Mouse (Mus musculus): ENCODE measurements around the gene Mark2. TPM values are rescaled to one million over a fixed set of nuclear protein-coding genes. Genes with fewer than 3 reads are reported as not detected.

The Mark2 gene
- polyA plus RNA-seq, 1 experiment from 2014 or later: 39.6 TPM

DNA sequence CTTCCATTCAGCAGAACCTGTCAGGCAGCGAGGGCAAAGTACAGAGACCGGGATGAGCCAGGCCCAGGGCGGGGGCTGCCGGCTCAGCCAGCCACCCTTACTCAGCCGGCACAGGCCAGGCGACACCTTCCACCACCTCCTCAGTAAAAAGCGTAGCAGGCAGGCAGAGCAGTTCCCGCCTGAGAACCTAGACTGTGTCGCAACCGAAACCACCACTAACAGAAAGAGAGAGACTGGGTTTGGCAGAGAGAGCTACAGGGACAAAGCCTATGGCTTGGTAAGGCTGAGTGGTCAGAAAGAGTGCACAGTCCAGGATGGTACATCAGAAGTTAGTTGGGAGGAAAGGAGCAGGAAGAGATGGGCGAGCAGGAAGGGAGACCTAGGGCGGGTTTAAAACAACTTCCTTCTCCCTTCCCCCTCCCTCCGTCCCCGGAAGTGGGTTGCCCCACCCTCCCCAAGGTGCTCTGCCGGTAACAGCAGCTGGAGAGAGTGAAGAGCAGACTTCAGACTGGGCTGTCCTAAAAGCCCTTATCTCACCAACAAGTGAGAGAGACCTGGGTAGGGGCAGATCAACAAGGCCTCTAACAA lies 46.5 kb downstream of the Mark2 start:
- H3K9ac ChIP-seq (ENCODE audit: low read depth, low read length): peak overlapping the region; percentile 51
- H3K36me3 ChIP-seq (ENCODE audit: control insufficient read depth, insufficient read depth): no peaks in the 10 kb centered on the region
- peak; percentile 97 for ATAC-seq
- no peaks in the 10 kb centered on the region for H3K9me3 ChIP-seq (ENCODE audit: control insufficient read depth)
- H3K27ac ChIP-seq (ENCODE audit: low read depth, low read length): peak overlapping the region; percentile 97
- no peak for TF ChIP-seq CTCF (IDR thresholded peaks at IDR 0.05; ENCODE audit: low read depth)
- 25% methylated on average over 14 of the region's 15 CpGs for WGBS
- H3K4me1 ChIP-seq (replicated peaks; ENCODE audit: control insufficient read depth, insufficient read depth, low read length): peaks cover 9% of the 10 kb centered on the region
- H3K4me3 ChIP-seq (ENCODE audit: low read depth, low read length): peak overlapping the region; percentile 28
- H3K27me3 ChIP-seq (replicated peaks; ENCODE audit: control insufficient read depth, insufficient read depth, low read length): no peaks in the 10 kb centered on the region
- peak overlapping the region; percentile 73 for H3K4me2 ChIP-seq (replicated peaks; ENCODE audit: low read depth)

DNA sequence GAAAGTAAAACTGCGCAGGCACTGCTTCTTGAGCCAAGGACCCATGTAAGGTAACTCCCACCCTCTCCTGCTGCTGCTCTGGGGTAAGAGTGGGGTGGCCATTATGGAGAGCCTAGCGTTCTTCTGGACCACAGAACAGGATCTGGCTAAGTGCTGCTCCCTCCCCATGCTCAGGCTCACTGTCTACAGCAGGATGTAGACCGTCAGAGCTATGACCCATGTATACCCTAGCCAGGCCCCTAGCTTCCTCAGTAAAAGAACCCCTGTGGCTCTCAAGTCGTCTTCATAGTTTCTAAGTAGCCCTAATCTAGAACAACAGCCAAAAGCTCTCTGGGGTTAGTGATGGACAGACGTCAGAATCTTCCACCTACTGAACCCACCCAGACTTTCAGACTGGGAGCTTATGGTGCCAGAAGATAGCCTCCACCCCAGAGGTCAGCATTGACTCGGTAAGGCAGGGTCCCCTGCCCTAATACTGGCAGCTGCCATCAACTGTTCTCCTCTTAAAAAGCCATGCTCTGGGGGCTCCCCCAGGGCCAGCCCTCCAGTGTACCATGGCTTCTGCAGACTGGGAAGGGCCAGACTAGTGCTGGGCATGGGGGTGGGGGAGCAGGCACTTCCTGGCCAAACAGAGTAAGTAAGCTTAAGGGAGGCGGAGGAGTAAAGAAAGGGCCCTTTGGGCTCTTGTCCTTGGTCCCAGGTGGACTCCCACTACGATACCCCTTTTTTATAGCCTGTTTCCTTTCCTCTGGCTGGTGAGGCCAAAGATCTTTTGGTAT lies 47.4 kb downstream of the Mark2 start:
- peak overlapping the region; percentile 28 for H3K4me3 ChIP-seq (ENCODE audit: low read depth, low read length)
- 37% methylated on average over 8 of the region's 8 CpGs for WGBS

DNA sequence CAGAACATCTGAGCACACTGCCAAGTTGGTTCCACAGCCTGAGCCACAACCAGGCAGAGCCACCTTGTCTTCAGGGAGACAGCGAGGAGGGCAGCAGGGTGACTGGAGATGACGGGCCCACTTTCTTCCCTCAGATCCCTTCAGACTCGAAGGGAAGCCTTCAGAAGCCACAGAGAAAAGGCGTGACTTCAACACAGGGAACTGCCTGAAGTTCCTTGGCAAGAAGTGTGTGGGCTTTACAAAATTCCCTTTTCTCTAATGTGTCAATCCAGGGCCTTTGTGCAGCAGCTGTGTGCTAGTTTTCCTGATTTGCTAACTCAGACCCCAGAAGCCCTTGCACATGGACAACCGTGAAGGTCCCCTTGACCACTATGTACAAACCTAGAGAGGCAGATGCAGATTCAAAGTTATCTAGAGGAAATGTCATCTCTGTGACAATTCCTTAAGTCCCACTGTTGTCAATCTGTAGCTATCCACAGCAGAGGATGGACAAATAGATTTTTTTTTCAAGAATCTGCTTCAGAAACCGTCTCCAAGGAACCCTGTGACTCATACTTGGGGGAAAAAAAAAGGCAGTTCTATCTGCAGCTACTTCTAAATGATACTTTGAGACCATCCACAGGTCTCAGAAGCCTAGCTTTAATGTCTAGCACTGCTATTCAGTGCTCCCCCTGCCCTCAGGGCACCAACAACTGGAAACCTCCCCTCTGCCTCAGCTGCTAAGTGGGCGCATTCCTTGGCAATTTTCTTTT lies 49.5 kb downstream of the Mark2 start:
- Histone ChIP-seq H3K27me3 (replicated peaks; ENCODE audit: control insufficient read depth, insufficient read depth, low read length) (no peaks in the 10 kb centered on the region), H3K36me3 (ENCODE audit: control insufficient read depth, insufficient read depth) (peaks cover 17% of the 10 kb centered on the region), H3K4me3 (ENCODE audit: low read depth, low read length) (no peak overlapping the region), H3K4me2 (replicated peaks; ENCODE audit: low read depth) (no peak overlapping the region), H3K9me3 (ENCODE audit: control insufficient read depth) (no peaks in the 10 kb centered on the region), H3K27ac (ENCODE audit: low read depth, low read length) (no peak overlapping the region), H3K9ac (ENCODE audit: low read depth, low read length) (no peak overlapping the region), H3K4me1 (replicated peaks; ENCODE audit: control insufficient read depth, insufficient read depth, low read length) (peaks cover 9% of the 10 kb centered on the region)
- no peak for TF ChIP-seq CTCF (IDR thresholded peaks at IDR 0.05; ENCODE audit: low read depth)
- ATAC-seq: no peak
- 82% methylated on average over 7 of the region's 7 CpGs for WGBS

More for the DNA sequence above, 47.4 kb downstream of the Mark2 start:
- H3K36me3 ChIP-seq (ENCODE audit: control insufficient read depth, insufficient read depth): peaks cover 7% of the 10 kb centered on the region; the same call in 1 of the 2 replicates
- H3K4me2 ChIP-seq (replicated peaks; ENCODE audit: low read depth): peak overlapping the region; percentile 73
- no peaks in the 10 kb centered on the region for H3K27me3 ChIP-seq (replicated peaks; ENCODE audit: control insufficient read depth, insufficient read depth, low read length)
- peak overlapping the region; percentile 51 for H3K9ac ChIP-seq (ENCODE audit: low read depth, low read length)
- H3K9me3 ChIP-seq (ENCODE audit: control insufficient read depth): no peaks in the 10 kb centered on the region
- H3K4me1 ChIP-seq (replicated peaks; ENCODE audit: control insufficient read depth, insufficient read depth, low read length): peaks cover 9% of the 10 kb centered on the region
- no peak for TF ChIP-seq CTCF (IDR thresholded peaks at IDR 0.05; ENCODE audit: low read depth)
- peak overlapping the region; percentile 97 for H3K27ac ChIP-seq (ENCODE audit: low read depth, low read length)
- ATAC-seq: peak; percentile 39

DNA sequence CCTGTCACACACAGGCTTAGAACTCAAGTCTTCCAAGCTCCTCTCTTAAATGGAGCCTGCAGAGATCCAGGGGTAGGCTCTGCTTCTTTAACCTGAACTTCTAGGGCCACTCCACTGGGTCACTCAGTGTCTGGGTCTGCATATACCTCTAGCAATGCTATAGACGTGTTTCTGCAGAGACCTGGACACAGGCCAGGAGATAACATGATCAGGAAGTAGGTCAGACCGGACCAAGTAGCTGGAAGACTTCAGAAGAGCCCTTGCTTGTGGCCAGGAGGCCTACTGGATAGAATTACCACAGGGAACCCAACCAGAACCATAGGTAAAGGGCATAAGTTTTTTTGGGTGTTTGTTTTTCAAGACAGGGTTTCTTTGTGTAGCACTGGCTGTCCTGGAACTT lies 51.9 kb downstream of the Mark2 start:
- no peak overlapping the region for H3K9ac ChIP-seq (ENCODE audit: low read depth, low read length)
- TF ChIP-seq CTCF (IDR thresholded peaks at IDR 0.05; ENCODE audit: low read depth): no peak
- 11% methylated on average over 2 of the region's 2 CpGs for WGBS
- peaks cover 5% of the 10 kb centered on the region; the same call in 1 of the 2 replicates for H3K4me1 ChIP-seq (replicated peaks; ENCODE audit: control insufficient read depth, insufficient read depth, low read length)
- no peak for ATAC-seq
- no peak overlapping the region for H3K4me3 ChIP-seq (ENCODE audit: low read depth, low read length)
- no peaks in the 10 kb centered on the region for H3K27me3 ChIP-seq (replicated peaks; ENCODE audit: control insufficient read depth, insufficient read depth, low read length)
- H3K36me3 ChIP-seq (ENCODE audit: control insufficient read depth, insufficient read depth): peaks cover 38% of the 10 kb centered on the region
- no peaks in the 10 kb centered on the region for H3K9me3 ChIP-seq (ENCODE audit: control insufficient read depth)
- H3K4me2 ChIP-seq (replicated peaks; ENCODE audit: low read depth): no peak overlapping the region
- no peak overlapping the region for H3K27ac ChIP-seq (ENCODE audit: low read depth, low read length)

DNA sequence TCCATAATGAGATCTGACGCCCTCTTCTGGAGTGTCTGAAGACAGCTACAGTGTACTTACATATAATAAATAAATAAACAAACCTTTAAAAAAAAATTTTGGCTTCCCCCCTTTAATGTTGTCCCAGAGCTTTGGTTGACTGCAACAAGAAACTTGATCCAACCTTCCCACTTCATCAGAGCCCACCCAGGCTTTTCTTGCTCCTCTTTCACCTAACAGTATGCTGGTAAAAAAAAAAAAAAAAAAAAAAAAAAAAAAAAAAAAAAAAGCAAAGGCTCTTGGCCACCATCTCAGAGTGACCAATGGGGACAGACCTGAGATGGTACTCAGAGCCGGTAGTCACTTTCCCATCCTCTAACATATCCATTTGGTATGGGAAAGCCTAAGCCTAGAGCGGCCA lies 53.4 kb downstream of the Mark2 start:
- Histone ChIP-seq H3K36me3 (ENCODE audit: control insufficient read depth, insufficient read depth) (peaks cover 53% of the 10 kb centered on the region), H3K4me1 (replicated peaks; ENCODE audit: control insufficient read depth, insufficient read depth, low read length) (peaks cover 5% of the 10 kb centered on the region; the same call in 1 of the 2 replicates), H3K9ac (ENCODE audit: low read depth, low read length) (no peak overlapping the region), H3K4me2 (replicated peaks; ENCODE audit: low read depth) (no peak overlapping the region), H3K27ac (ENCODE audit: low read depth, low read length) (no peak overlapping the region), H3K4me3 (ENCODE audit: low read depth, low read length) (no peak overlapping the region), H3K9me3 (ENCODE audit: control insufficient read depth) (no peaks in the 10 kb centered on the region), H3K27me3 (replicated peaks; ENCODE audit: control insufficient read depth, insufficient read depth, low read length) (no peaks in the 10 kb centered on the region)
- 75% methylated on average over 3 of the region's 3 CpGs for WGBS
- no peak for ATAC-seq
- no peak for TF ChIP-seq CTCF (IDR thresholded peaks at IDR 0.05; ENCODE audit: low read depth)

All from intestine, postnatal 0 days (tissue).